Mouse (Mus musculus) heart, postnatal 0 days (tissue): Measurements from ENCODE around the gene Abcg8.

Experiments used
- CTCF ChIP-seq: IDR thresholded peaks from 2 replicates; pipeline ENCODE4 v1.5.1; 2016; ENCODE audit warnings: antibody characterized with exemption, control low read depth, low read depth
- EP300 ChIP-seq: IDR thresholded peaks from 2 replicates; pipeline ENCODE4 v1.6.1; 2016; ENCODE audit warnings: antibody characterized with exemption, low read depth

GRCm38 (mm10) chr17:84731361-84731760 lies 55.3 kb downstream of the Abcg8 start:
- TF ChIP-seq EP300, result no peak
- no peak for TF ChIP-seq CTCF
